Mouse (Mus musculus): ENCODE measurements around the gene Lrrc20.
"Not testable (repeated sequence)": the region's sequence is repeated elsewhere in the genome, so short reads cannot be mapped to it uniquely, and the experiment has no call there.

The Lrrc20 gene

GRCm38 (mm10) chr10:61587241-61587849 lies 111.7 kb downstream of the Lrrc20 start:
- DNase-seq: no peak

DNA sequence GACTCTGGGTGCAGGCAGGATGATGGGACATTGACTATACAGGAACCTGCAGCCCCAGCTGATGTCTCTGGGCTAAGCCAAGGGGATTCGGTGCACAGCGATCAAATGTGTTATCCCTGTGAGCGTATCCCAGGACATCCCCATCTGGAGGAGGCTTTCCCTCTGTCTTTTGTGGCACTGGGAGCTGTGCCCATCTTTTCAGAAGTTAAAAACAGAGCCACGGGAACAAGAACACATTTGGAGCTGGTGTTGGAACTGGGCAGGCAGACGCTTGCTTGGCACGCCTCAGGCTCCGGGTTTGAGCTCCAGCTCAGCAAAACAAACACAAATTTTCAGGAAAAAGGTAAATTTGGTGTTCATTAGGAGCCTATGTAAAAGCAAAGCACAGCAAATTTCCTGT lies 122.4 kb downstream of the Lrrc20 start:
- no peak for DNase-seq

DNA sequence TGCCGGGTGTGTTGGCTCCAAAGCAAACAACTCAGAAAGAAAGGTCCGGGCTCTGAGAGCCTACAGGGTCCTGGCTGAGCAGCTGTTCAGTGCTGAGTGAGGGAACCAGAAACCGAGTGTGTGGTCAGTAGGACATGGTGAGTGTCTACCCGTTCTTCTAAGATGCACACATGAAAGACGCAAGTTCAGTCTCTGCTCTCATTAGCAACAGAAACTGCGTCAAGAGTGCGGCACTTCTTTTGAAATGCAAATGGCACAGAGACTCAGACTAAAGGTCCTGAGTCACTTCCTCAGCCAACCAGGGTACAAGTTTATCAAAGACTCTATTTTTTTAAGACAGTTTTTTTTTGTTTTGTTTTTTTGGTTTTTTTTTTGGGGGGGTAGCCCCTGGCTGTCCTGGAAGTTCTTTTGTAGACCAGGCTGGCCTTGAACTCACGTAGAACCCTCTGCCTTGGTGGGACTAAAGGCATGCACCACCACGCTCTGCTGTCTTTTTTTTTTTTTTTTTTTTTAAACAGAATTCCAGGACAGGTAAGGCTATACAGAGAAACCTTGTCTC lies 124.0 kb downstream of the Lrrc20 start:
- no peak for DNase-seq

DNA sequence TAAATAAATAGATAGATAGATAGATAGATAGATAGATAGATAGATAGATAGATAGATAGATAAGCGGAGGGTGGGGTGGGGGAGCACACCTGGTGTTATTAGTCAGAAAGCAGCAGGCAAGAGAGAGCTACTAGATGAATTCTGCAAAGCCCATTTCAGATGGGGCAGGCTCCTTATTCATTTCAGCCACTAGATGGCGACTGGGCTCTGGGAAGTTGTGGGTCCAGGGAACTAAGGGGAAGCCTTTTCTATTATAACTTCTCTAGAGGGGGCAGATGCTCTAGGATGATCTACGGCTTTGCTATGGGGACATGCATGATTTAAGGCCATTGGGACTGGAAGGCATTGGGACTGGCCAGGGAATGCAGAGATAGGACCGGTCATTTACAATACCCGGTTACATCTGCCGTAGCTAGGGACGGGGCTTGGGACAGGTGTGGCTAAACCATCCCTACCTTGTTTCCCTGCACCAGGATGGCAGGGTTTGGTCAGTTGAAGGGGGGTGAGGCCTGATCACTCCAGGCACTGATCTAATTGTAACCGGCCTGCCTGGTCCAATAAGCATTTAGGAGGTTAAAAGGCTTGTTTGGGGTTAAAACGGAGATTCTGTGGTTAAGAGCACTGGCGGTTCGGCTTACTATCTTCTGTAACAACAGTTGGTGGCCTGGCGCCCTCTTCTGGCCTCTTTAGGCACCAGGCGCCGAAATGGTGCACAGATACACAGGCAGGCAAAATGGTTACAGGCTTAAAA lies 126.9 kb downstream of the Lrrc20 start:
- peak; percentile 84 to 88 for DNase-seq

GRCm38 (mm10) chr10:61604376-61605065 lies 128.9 kb downstream of the Lrrc20 start:
- no peak for DNase-seq

- DNase-seq: not testable (repeated sequence)
Observed at GRCm38 (mm10) chr10:61605381-61605780, 129.8 kb downstream of the Lrrc20 start.

DNA sequence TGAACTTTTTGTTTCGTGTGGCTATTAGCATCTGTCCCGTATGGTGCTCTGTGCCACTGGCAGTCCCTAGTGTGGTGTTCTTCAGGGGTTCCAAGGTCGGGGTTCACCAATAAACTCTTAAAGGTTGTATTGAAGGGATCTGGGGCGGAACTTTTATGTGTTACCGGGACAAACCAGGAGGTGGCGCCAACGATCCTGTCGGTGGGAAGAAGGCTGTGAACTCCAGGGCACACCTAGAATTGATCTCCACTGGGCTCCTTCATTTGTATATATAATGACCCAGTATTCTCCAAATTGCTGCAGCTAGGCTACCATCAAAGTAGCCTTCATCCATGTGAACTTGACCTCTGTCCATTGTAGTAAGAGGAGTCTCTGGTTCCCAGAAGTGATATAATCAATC lies 130.2 kb downstream of the Lrrc20 start:
- peak; percentile 78 to 80 for DNase-seq

GRCm38 (mm10) chr10:61608233-61608632 lies 132.6 kb downstream of the Lrrc20 start:
- no peak for DNase-seq

- peak; percentile 52 to 55 for DNase-seq
Observed at GRCm38 (mm10) chr10:61610650-61611235, 135.1 kb downstream of the Lrrc20 start.

- no peak for DNase-seq
Observed at GRCm38 (mm10) chr10:61614311-61614710, 138.7 kb downstream of the Lrrc20 start.

DNA sequence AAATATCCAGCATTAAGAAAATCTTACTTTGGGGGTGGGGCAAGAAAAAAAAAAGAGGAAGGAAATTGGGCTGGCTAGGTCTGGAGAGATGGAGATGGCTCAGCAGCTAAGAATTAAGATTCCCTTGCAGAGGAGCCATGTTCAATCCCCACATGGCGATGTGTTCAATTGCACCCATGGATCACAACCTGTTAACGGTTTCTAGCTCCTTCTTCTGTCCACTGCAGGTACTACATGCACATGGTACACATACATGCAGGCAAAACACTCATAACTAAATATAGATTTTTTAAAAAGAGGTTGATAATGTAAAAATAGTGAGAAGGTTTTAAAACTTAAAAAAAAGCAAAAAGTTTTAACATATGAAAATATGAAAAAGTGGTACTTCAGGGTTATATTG lies 142.9 kb downstream of the Lrrc20 start:
- DNase-seq: no peak

DNA sequence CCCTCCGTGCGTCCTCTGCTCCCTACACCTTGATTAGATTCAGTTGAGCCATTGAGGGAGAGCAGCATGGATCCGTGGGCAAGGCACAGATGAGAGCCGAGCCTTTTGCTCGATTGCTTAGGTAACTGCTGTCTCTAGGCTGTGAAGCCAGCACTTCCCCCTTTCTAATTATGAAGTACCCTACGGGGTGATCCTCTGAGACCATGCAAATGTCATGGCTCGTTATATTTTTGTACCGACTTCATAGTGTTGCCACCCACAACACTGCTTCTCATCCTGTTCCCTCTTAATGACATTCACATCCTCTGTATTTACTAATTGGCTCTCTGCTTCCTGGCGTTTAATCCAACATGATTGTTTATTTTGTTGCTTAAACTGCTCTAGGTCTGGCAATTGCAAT lies 146.1 kb downstream of the Lrrc20 start:
- DNase-seq: no peak

DNA sequence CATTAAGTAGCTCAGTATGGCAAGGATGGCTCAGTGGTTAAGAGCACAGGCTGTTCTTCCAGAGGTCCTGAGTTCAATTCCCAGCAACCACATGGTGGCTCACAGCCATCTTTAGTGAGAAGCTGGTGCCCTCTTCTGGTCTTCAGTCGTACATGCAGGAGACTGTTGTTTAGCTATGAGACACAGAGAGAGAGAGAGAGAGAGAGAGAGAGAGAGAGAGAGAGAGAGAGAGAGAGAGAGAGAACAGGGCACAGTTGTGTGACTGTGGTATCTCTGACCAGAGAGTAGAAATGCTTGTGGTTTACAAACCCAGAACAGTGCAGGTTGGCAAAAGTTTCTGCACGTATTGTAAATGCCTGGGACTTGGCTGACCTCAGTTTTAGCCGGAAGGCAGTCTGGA lies 148.3 kb downstream of the Lrrc20 start:
- DNase-seq: not testable (repeated sequence)

DNA sequence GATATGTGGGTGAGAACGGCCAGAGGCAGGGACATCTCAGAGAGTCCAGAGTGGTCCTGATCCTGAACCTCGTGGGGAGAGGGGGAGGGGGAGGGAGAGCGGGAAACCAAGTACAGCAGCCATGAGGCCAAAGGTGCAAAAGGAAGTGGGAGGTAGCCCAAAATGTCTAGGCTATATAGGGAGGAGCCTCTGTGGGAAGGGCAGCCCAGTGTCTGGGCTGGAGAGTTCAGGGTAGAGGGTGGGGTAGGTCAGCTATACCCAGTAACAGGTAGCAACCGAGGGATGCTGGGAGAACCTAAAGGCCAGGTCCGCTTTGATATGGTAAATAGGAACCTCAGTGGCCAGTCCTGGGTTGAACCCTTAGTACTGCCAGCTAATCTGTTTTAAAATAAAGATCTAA lies 149.2 kb downstream of the Lrrc20 start:
- no peak for DNase-seq

- peak; percentile 19 to 33 for DNase-seq
Observed at GRCm38 (mm10) chr10:61625381-61626257, 150.0 kb downstream of the Lrrc20 start.

- DNase-seq: peak in 1 of 2 experiments; percentile 19
Observed at GRCm38 (mm10) chr10:61626551-61626950, 150.9 kb downstream of the Lrrc20 start.

- DNase-seq: peak in 1 of 2 experiments; percentile 31
Observed at GRCm38 (mm10) chr10:61627195-61627937, 151.8 kb downstream of the Lrrc20 start.

GRCm38 (mm10) chr10:61627938-61628250 lies 152.3 kb downstream of the Lrrc20 start:
- DNase-seq: no peak

All from kidney, postnatal 4 days (tissue).